Mouse (Mus musculus): Measurements from ENCODE around the gene Slc9a3r1. TPM values are rescaled to one million over a fixed set of nuclear protein-coding genes. Genes with fewer than 3 reads are reported as not detected.

Slc9a3r1 gene
- polyA plus RNA-seq, 1 experiment, result 60.1 TPM

GRCm38 (mm10) chr11:115219263-115219662, 56.1 kb downstream of the Slc9a3r1 start:
- Histone ChIP-seq H3K4me1 (ENCODE audit: control insufficient read depth, insufficient read depth, low read length) (peaks cover 31% of the 10 kb centered on the region), H3K4me3 (replicated peaks; ENCODE audit: extremely low read depth, low read depth, low read length) (no peak overlapping the region)
- peak; percentile 59 for DNase-seq
- TF ChIP-seq POLR2A (IDR thresholded peaks at IDR 0.05; ENCODE audit: borderline replicate concordance, extremely low read depth, low read depth, low read length) (peak; percentile 35; the same call in 1 of the 2 replicates), CTCF (IDR thresholded peaks at IDR 0.05; ENCODE audit: insufficient read depth, low read length) (no peak)
- WGBS, result 24% methylated on average over 9 of the region's 9 CpGs

GRCm38 (mm10) chr11:115219685-115220084, 56.5 kb downstream of the Slc9a3r1 start:
- Histone ChIP-seq H3K4me1 (ENCODE audit: control insufficient read depth, insufficient read depth, low read length) (peaks cover 32% of the 10 kb centered on the region), H3K4me3 (replicated peaks; ENCODE audit: extremely low read depth, low read depth, low read length) (no peak overlapping the region)
- DNase-seq, result peak; percentile 15
- no peak for TF ChIP-seq POLR2A (IDR thresholded peaks at IDR 0.05; ENCODE audit: borderline replicate concordance, extremely low read depth, low read depth, low read length)
- TF ChIP-seq CTCF (IDR thresholded peaks at IDR 0.05; ENCODE audit: insufficient read depth, low read length), result no peak
- 48% methylated on average over 10 of the region's 10 CpGs for WGBS

GRCm38 (mm10) chr11:115222077-115222476, 58.9 kb downstream of the Slc9a3r1 start:
- TF ChIP-seq POLR2A (IDR thresholded peaks at IDR 0.05; ENCODE audit: borderline replicate concordance, extremely low read depth, low read depth, low read length) (no peak), CTCF (IDR thresholded peaks at IDR 0.05; ENCODE audit: insufficient read depth, low read length) (no peak)
- Histone ChIP-seq H3K4me1 (ENCODE audit: control insufficient read depth, insufficient read depth, low read length) (peaks cover 34% of the 10 kb centered on the region), H3K4me3 (replicated peaks; ENCODE audit: extremely low read depth, low read depth, low read length) (no peak overlapping the region)
- peak; percentile 17 for DNase-seq
- WGBS, result 45% methylated on average over 12 of the region's 12 CpGs

- peak; percentile 39 for DNase-seq
- WGBS, result 19% methylated on average over 5 of the region's 5 CpGs
- TF ChIP-seq CTCF (IDR thresholded peaks at IDR 0.05; ENCODE audit: insufficient read depth, low read length) (no peak), POLR2A (IDR thresholded peaks at IDR 0.05; ENCODE audit: borderline replicate concordance, extremely low read depth, low read depth, low read length) (no peak)
- Histone ChIP-seq H3K4me3 (replicated peaks; ENCODE audit: extremely low read depth, low read depth, low read length) (no peak overlapping the region), H3K4me1 (ENCODE audit: control insufficient read depth, insufficient read depth, low read length) (peaks cover 34% of the 10 kb centered on the region)
Measured at GRCm38 (mm10) chr11:115222570-115222969, 59.4 kb downstream of the Slc9a3r1 start.

- WGBS, result 52% methylated on average over 11 of the region's 11 CpGs
- TF ChIP-seq CTCF (IDR thresholded peaks at IDR 0.05; ENCODE audit: insufficient read depth, low read length) (no peak), POLR2A (IDR thresholded peaks at IDR 0.05; ENCODE audit: borderline replicate concordance, extremely low read depth, low read depth, low read length) (no peak)
Measured at GRCm38 (mm10) chr11:115223451-115223850, 60.3 kb downstream of the Slc9a3r1 start.

DNA sequence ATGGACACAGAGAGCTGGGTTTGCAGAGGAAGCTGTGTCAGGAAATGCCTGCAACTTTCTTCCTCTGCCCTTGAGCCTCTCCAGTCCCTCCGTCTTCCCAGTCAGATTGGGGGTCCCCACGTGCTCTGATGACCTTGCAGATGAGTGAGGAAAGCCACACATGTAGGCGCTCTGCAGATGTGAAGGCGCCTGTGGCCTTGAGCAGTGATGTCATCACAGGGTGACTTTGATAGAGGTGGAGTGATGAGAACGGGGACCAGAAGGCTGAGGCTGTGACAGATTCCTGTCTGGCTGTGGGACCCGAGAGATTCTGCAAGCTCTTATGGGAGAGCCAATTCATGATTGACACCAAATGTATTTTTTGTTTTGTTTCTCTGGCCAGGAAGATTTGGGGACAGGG, 60.7 kb downstream of the Slc9a3r1 start:
- 52% methylated on average over 6 of the region's 6 CpGs for WGBS
- Histone ChIP-seq H3K4me3 (replicated peaks; ENCODE audit: extremely low read depth, low read depth, low read length) (no peak overlapping the region), H3K4me1 (ENCODE audit: control insufficient read depth, insufficient read depth, low read length) (peaks cover 30% of the 10 kb centered on the region)
- no peak for TF ChIP-seq CTCF (IDR thresholded peaks at IDR 0.05; ENCODE audit: insufficient read depth, low read length)
- TF ChIP-seq POLR2A (IDR thresholded peaks at IDR 0.05; ENCODE audit: borderline replicate concordance, extremely low read depth, low read depth, low read length), result no peak
- no peak for DNase-seq

More at GRCm38 (mm10) chr11:115223451-115223850, 60.3 kb downstream of the Slc9a3r1 start:
- no peak overlapping the region for H3K4me3 ChIP-seq (replicated peaks; ENCODE audit: extremely low read depth, low read depth, low read length)
- no peak for DNase-seq
- peaks cover 33% of the 10 kb centered on the region for H3K4me1 ChIP-seq (ENCODE audit: control insufficient read depth, insufficient read depth, low read length)

DNA sequence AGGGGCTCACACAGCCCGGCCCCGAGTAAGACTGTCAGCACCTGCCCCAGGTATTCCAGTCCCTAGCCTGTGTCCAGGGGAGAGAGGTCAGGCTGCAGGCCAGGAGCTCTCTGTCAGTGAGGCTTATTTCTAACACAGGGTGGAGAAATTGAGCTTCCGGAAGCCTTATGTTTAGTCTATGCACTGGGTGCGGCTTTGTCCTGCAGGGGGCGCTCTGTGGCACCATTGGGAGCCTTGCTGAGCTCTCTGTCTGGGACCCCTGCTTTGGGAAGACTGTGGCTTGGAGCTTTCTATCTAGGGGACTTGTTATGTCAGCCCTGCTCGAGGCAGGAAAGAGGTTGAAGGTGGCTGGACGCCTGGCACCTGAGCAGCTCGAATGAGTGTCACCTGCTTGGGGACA, 61.7 kb downstream of the Slc9a3r1 start:
- 54% methylated on average over 8 of the region's 8 CpGs for WGBS
- peaks cover 21% of the 10 kb centered on the region for H3K4me1 ChIP-seq (ENCODE audit: control insufficient read depth, insufficient read depth, low read length)
- peak; percentile 33 for DNase-seq
- no peak overlapping the region for H3K4me3 ChIP-seq (replicated peaks; ENCODE audit: extremely low read depth, low read depth, low read length)
- TF ChIP-seq CTCF (IDR thresholded peaks at IDR 0.05; ENCODE audit: insufficient read depth, low read length), result peak; percentile 32
- no peak for TF ChIP-seq POLR2A (IDR thresholded peaks at IDR 0.05; ENCODE audit: borderline replicate concordance, extremely low read depth, low read depth, low read length)

GRCm38 (mm10) chr11:115225301-115225700, 62.2 kb downstream of the Slc9a3r1 start:
- 83% methylated on average over 6 of the region's 6 CpGs for WGBS
- Histone ChIP-seq H3K4me3 (replicated peaks; ENCODE audit: extremely low read depth, low read depth, low read length) (no peak overlapping the region), H3K4me1 (ENCODE audit: control insufficient read depth, insufficient read depth, low read length) (peaks cover 20% of the 10 kb centered on the region)
- no peak for TF ChIP-seq POLR2A (IDR thresholded peaks at IDR 0.05; ENCODE audit: borderline replicate concordance, extremely low read depth, low read depth, low read length)
- TF ChIP-seq CTCF (IDR thresholded peaks at IDR 0.05; ENCODE audit: insufficient read depth, low read length), result no peak
- DNase-seq, result no peak

- no peak for TF ChIP-seq POLR2A (IDR thresholded peaks at IDR 0.05; ENCODE audit: borderline replicate concordance, extremely low read depth, low read depth, low read length)
- no peak for TF ChIP-seq CTCF (IDR thresholded peaks at IDR 0.05; ENCODE audit: insufficient read depth, low read length)
- 54% methylated on average over 14 of the region's 14 CpGs for WGBS
- H3K4me3 ChIP-seq (replicated peaks; ENCODE audit: extremely low read depth, low read depth, low read length), result no peak overlapping the region
- peaks cover 20% of the 10 kb centered on the region for H3K4me1 ChIP-seq (ENCODE audit: control insufficient read depth, insufficient read depth, low read length)
- no peak for DNase-seq
Measured at GRCm38 (mm10) chr11:115226811-115227491, 63.8 kb downstream of the Slc9a3r1 start.

- 76% methylated on average over 12 of the region's 12 CpGs for WGBS
- Histone ChIP-seq H3K4me1 (ENCODE audit: control insufficient read depth, insufficient read depth, low read length) (peaks cover 18% of the 10 kb centered on the region), H3K4me3 (replicated peaks; ENCODE audit: extremely low read depth, low read depth, low read length) (no peak overlapping the region)
- DNase-seq, result no peak
- no peak for TF ChIP-seq POLR2A (IDR thresholded peaks at IDR 0.05; ENCODE audit: borderline replicate concordance, extremely low read depth, low read depth, low read length)
- no peak for TF ChIP-seq CTCF (IDR thresholded peaks at IDR 0.05; ENCODE audit: insufficient read depth, low read length)
Measured at GRCm38 (mm10) chr11:115227640-115228039, 64.5 kb downstream of the Slc9a3r1 start.

Data from lung, adult 2 months (tissue).